Mouse (Mus musculus): ENCODE results near the gene Rad51b.

Gene Rad51b

DNA sequence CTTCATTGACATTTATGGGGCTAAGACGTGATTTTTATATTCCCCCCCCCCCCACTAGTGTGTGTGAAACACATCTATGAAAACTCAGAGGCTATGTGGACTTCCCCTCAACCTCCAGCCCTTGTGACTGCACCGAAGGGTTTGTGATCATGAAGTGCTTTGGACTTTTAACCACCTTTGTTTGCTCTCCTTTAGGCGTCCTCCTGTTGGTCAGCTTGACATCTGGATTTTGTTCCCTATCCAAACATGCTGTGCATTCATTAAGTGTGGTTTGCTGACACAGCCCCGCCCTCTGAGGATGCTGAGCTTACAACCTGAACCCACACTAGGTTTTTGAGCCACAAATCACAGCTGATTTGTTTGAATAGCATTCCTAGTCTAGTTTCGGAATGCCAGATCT lies 502.3 kb downstream of the Rad51b start:
- DNase-seq (ENCODE audit: low spot score in 2 of 2), result no peak

DNA sequence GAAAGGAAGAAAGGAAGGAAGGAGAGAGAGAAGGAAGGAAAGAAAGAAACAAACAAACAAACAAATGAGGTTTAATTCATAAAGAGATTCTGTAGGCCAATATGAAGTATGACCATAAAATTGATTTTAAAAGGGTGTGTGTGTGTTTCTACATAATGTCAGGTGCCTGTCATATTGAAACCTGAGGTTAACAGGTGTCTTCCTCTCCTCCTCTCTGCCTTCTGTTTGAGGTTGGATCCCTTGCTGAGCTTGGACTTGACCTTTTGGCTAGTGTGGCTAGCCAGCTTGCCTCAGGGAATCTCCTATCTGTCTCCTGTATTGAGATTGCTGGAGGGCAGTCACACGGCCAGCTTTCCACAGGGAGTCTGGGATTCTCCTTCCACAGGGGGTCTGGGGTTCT lies 506.6 kb downstream of the Rad51b start:
- DNase-seq (ENCODE audit: low spot score in 2 of 2), result no peak

DNA sequence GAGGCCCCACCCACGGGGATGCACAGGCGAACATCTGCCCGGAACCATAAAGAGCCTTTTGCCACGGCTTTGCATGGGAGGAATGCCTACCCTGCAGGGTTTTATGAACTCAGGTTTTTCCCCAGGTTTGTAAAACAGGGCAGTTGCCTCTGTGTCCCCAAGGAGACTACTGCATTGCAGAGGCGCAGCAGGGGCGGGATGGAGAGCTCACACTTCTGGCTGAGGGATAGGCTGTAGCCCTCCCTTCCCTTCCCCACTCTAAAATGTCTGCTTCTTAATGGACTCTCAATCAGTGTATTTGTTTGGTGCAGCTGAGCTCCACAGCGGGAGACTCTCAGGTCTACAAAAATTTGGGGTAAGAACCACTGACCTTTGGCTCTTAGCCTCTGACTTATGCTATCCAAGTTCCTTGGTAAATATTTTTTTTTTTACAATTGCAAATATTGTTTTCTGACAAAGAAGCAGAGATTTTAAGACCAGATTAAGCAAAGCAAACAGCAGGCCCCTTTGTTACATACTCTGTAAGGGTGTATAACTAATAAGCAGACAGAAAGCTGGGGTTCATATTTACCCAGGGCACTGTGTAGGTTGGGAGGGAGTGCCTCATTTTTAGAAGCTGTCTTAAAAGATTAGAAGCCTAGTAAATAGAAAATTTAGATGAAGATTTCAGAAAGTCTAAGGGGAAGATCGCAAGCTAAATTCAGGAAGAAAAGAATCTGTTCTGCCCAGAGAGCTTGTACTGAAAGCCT lies 507.9 kb downstream of the Rad51b start:
- DNase-seq (ENCODE audit: low spot score in 2 of 2), result no peak

DNA sequence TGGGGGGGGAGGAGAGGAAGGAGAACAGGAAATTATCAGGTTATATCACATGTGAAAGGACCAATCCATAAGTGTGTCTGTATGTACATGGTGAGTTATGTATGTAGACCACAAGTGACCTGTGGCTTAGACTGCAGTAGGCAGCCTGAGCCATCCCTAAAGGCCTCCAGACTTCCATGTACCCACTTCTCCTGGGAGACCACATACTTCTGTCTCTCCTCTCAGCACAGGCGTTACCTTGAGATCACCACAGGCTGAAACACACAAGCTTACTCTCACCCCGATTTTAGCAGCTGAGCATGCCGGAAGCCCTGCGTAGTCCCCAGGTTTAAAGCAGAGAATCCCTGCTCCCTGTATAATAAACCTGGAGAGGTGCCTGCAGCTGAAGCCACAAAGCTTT lies 509.9 kb downstream of the Rad51b start:
- DNase-seq (ENCODE audit: low spot score in 2 of 2), result no peak

DNA sequence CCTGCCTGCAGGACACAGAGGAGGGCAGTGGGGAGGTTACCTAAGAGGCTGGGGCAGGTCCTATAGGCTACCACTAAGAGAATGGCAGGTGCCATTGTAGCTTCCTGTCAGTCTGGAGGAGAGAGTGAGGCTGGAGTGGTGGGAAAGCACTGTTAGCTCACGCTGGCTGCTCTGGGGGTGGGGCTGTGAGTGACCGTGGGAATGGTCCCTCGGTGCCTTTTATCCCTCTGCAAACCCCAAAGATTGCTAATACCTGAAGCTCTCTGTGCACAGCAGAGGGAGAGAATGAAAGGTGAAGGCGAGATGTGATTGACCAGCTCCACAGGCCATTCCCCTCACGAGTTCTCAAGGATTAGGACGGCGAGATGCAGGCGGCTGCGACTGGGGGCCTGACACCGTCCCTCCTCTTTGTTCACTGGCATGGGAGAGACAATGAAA lies 510.3 kb downstream of the Rad51b start:
- no peak for DNase-seq (ENCODE audit: low spot score in 2 of 2)

DNA sequence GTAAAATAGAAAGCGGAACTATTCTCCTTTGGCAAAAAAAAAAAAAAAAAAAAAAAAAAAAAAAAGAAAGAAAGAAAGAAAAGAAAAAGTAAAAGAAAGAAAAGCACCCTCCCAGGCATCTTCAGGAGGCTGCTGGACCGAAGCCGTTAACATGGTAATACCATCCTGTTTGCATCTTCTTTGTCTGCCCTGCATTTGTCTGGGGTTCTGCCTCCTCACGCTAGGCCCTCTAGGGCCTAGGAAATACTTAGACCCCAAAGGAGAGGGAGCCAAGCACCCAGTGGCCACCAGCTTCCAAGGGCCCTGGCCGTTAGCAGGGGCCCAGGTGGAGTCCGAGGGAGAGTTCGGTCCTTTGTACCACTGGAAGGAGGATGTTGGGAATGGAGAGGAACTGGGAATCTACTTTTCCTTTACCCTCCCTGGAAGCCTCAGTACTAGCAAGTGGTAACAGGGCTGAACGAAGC lies 510.9 kb downstream of the Rad51b start:
- DNase-seq (ENCODE audit: low spot score in 2 of 2), result no peak

DNA sequence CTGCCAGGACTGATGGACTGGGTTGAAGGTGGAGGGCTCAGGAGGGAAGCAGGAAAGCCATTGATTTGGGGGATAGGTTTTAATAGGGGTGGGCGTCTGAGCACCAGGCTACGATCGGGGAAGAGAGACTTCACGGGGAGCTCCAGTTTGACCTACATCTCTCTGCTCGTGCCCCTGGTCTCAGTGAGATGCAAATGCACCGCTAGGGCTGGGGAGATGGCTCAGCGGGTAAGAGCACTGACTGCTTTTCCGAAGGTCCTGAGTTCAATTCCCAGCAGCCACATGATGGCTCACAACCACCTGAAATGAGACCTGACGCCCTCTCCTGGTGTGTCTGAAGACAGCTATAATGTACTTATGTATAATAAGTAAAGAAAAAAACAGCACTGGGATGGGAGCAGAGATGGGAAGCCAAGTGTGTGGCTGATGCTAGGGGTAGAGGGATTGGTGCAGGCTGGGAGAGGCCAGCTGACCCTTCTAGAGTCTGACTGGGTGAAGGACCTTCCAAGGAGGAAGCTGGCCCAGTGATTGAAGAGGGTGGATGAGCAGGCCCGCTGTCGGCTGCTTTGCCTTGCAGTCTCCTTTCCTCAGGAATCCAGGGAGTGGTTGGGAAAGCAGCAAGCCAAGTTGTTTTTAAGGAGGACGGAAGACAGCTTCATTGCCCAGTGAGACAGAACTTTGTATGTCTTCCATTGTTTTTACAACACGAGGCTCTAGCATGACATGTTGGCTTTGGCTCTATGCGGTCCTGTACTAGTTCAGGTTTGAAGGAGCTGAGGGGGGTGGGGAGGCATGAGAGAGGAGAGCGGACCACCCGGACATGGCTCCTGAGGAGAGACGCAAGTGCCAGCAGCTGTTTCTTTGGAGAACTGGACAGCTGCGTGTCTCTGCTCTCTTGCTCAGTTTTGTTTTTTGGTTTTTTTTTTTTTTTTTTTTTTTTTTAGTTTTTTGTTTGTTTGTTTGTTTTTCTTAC lies 511.6 kb downstream of the Rad51b start:
- DNase-seq (ENCODE audit: low spot score in 2 of 2), result no peak

DNA sequence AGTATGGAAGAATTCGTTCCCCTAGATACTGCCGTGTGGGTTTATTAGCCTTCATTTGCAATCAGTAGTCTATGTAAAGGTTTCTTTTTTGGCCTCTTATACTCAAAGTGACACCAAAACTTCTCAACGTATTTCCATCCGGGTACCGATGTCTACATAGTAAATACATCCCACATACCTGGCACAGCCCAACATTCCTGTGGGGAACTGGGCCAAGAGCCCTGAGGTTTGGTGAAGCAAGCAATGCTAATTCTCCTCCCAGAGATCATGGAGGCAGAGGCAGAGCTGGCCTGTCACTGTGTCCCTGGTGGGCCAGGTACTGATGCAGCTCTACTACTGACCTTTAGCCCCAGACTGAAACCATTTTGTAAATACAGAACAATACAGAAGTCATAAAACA lies 512.4 kb downstream of the Rad51b start:
- DNase-seq (ENCODE audit: low spot score in 2 of 2), result no peak

DNA sequence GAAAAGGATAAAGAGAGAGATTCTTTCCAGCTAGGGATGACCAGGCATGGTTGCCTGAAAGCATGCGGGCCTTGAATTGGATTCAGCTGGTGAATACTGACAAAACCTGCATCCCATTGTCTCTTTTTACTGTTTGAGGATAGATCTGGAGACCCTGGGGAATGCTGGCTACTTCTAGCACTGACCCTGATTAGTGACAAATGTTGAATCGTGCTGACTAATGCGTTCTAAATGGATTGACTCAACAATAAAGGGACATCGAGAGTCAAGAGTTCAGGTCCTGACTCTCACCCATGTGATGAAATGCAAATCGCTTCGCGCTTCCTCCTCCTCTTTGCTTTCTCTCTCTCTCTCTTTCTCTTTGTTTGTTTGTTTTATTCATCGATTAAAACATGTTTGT lies 515.3 kb downstream of the Rad51b start:
- DNase-seq (ENCODE audit: low spot score in 2 of 2), result no peak

DNA sequence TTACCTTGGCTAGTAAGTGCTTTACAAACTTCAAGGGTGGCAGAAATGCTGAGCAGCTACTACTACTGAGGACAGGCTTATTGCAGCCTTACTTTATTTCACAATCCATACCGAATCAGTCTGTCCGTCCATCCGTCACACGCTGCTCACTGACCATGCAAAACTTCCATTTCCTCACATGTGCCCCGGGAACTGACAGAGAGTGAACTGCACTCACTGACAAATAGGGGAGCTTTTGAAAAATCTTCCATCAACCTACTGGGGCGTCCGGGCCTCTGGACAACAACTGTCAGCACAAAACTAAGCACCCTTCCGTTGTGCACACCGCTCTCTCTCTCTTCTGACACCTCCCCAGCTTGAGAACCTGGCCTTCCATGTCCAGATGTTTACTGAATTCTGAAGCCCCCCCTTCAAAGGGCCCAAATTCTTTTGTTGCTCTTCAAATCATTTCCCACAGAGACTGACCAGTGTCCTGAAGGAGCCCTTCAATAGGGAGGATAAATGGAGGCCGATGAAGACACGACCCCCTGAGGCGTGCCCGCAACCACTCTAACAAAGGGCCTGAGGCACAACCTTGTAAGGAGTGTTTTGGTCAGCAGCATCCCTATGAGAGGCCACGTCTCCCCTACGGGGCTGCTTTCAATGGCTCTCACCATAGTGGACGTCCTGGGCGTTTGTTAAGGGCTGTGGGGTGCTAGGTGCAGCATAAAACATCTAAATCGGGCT lies 515.9 kb downstream of the Rad51b start:
- DNase-seq (ENCODE audit: low spot score in 2 of 2), result no peak

DNA sequence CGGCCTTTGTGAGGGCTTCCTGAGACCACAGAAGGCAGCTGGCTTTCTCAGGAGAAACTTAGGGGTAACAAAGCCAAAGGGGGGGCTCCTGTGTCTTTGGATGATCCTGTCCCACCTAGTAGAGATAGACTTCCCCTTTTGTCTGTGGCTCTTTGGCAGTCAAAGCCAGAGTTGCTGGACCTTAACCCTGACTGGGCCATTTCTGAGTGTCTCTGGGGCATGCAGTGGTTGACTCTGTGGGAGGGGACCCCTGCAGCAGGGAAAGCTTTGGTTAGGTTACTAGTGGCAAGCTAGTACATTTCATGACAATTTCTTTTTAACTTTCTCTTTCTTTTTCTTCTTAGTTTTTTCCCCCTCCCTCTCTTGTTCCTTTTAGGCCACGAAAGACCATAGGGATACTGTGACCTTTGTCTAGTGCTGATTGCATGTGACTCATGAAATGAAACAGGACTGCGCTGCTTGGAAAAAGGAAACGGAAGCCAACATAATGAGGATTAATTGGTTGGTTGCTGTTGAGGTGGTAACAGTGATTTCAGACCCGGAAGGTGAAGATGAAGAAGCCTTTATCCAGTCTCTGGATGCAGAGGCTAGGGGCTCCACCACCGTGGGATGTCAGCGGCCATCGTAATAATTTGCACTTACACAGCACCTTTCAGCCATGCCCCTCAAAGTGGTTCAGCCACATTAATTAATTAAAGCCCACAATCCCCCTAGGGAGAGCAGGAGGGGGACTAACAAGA lies 516.7 kb downstream of the Rad51b start:
- no peak for DNase-seq (ENCODE audit: low spot score in 2 of 2)

DNA sequence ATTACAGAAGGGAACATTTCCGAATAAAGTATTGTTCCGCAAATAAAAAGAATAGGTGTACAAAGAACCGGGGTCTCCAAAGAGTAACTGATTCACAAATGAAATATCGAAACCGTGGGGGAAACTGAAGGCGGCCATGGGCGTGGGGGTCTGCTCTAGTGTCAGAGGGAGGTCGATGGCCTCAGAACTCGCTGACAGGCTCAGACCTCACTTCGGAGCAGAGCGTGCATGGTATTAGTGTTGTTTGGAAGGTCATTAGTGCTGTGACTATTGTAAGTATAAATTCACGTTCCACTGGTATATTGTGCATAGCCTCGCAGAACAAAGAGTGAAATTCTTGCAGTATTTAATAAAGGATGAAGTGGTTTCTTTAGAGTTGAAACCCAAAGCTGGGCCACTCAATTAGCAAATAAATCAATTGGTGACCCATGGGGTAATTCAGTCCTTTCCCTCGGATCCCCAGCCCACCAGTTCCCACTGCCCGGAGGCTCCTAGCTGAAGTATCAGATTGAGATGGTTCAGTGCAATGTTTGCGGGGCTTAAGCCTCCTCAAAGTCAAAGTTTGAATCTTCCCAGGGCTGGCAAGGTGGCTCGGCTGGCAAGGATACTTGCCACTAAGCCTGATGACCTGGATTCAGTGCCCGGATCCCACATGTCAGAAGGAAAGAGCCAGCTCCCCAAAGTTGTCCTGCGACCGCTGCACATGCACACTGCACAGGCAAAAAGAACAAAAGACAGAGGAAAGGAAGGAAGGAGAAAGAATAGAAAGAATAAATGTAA lies 517.4 kb downstream of the Rad51b start:
- no peak for DNase-seq (ENCODE audit: low spot score in 2 of 2)

DNA sequence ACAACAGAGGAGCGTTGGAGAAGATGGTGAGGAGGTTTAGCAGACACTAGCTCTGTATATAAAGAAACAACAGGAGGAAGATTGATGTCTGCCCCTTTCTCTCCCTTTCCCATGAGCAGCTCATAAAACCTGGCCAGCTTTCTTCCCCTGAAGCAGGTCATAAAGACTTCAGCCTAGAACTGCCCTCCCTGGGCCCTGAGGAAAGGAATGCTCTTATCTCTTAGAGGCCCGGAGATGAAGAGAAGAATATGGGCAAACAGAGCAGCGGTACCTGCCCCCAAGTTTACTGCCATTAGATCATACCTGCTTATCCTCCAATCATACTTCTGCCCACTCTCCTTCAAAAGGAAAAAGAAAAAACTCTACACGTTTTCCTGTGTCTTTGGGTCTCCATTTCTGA lies 519.2 kb downstream of the Rad51b start:
- DNase-seq (ENCODE audit: low spot score in 2 of 2), result no peak

DNA sequence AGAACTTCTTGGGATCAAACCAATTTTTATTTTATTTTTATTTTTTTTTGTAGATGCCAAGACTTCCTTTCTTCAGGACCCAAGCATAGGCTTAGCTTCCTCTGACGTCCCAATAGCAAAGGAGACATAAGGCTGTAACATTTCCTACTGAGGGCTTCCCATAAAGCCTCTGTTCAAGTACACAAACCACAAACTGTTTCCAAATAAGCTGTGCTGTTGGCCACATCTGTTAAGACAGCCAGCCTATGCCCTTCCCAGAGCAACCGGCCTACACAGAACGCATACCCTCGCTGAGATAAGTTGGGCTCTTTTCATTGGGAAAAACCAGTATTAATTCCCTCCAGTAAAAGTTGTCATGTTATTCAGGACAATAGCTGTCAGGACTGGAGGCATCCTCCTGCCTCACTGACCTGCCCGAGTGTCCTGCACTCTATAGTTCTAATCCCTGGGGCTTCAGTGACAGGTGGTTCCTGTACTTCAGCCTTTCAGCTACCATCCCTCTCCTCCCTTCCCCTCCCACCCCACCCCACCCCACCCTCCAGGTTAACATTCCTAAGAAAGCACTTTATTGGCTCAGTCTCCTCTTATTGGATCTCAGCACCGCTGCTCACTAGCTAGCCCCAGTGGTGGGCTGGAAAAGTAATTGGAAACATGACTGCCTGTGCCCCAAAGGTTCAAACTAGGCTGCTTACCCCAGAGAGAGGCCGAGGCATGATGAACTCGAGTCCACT lies 523.3 kb downstream of the Rad51b start:
- DNase-seq (ENCODE audit: low spot score in 2 of 2), result no peak

DNA sequence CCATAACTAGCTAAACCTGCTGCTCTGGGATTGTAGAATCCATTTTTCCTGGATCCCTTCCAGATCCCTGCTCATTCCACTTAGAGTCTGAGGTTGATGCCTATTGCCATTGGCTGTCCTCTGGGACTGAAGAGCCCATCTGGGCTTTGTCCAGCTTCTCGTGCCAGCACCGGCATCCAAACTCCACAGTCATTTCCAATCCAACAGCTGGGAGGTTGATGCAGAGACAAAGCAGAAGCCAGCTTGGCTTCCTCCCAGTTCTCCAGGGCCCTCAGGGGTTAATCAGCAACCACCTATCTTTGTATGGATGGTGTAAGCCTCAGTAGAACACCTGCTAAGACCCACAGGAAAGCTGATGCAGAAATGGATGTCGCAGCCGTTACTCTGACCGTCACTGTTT lies 524.8 kb downstream of the Rad51b start:
- no peak for DNase-seq (ENCODE audit: low spot score in 2 of 2)

DNA sequence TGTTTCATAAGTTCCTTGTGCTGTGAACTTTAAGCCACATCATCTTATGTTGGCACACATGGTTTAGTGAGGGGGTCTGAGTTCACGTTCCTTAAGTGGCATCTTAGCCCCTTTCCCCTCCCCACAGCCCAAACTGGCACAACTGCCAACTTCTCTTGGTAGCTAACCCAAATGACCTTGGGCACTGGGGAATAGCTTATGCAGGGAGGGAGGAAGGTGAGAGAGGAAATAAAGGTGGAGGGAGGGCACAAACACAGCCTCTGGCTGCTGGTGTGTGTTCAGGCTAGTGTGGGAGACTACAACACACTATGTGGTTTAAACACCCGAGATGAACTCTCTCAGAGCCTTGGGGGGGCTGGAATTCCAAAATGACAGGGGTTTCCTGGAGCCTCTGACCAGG lies 525.3 kb downstream of the Rad51b start:
- DNase-seq (ENCODE audit: low spot score in 2 of 2), result no peak

DNA sequence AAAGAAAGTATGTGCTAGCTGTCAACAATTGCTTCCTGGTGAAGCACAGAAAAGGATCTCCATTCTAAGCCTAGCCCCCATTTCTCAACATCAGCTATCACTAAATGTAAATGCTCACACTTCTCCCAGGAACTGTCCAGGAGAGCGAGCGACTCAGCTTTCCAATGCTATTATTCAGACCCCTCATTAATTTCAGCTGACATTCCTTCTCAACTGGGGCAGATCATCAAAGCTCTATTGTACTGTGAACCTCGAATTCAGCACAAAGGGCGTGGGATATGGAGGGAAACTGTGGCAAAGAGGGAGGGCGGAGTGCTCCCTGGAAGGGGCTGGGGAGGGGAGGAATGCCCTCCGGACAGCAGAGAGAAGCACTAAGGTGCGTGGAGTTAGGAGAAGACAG lies 528.8 kb downstream of the Rad51b start:
- DNase-seq (ENCODE audit: low spot score in 2 of 2), result no peak

DNA sequence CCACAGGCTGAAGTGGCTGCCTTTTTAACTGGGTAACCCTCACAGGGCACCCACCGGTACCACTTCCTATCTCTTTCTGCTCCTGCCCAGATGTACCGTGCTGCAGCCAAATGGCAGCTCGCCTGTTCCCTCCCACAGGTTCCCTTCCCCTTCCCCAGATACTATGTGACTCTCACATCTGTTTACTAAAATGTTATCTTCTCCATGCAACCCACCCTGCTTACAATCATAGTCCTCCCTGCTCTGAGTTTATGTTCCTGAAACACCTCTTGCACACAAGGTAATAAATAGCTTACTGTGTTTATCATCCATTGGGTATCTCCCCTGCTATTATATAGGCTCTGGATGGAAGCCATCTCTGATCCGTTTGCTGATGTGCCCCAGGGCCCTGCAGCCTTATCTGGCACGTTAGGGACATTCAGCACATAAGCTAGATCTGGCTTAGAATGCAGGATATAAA lies 530.2 kb downstream of the Rad51b start:
- no peak for DNase-seq (ENCODE audit: low spot score in 2 of 2)

DNA sequence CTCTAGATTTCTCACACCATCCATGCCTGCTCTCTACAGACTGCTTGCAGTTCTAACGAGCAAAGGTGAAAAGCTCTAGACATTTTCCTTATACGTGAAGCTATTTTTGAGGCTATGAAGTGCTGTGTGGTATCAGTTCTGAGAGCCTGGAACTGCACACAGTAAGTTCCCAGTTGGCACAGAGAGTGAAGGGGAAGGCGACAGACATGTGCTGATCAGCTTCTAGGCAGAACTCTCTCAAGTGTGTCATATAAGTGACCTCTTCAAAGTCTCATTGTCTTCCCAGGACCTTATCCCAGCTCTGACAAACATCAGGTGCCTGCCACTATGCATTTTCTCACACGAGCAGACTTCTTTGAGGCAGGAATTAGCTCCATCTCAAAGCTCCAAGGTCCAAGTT lies 530.7 kb downstream of the Rad51b start:
- no peak for DNase-seq (ENCODE audit: low spot score in 2 of 2)

DNA sequence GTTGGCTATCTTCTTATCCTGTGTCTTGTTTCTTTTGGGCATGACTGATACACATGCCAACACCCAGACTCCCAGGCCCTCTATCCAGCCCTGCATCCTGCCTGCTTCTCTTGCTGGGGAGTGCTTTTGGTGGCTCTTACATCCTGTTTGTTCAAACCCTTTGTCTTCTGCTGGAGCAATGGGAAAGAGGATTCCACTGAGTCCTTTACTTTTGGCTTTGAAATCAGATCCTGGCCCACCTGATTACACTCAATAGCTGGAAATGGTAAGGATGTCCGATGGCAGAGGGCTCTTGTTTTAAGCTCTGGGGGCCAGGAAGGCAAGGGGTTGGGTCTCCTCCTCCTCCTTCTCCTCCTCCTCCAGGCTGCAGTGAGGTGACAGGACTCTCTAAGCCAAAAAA lies 533.6 kb downstream of the Rad51b start:
- DNase-seq (ENCODE audit: low spot score in 2 of 2), result no peak
